Mouse (Mus musculus) Muller cell, postnatal 12 days (primary cell): Measurements from ENCODE around the gene Arsb.

Experiments
- DNase-seq: peaks from one replicate; pipeline ENCODE4 v3.0.0-alpha.2; 2015; ENCODE audit errors: inconsistent ontology term

The Arsb gene

DNA sequence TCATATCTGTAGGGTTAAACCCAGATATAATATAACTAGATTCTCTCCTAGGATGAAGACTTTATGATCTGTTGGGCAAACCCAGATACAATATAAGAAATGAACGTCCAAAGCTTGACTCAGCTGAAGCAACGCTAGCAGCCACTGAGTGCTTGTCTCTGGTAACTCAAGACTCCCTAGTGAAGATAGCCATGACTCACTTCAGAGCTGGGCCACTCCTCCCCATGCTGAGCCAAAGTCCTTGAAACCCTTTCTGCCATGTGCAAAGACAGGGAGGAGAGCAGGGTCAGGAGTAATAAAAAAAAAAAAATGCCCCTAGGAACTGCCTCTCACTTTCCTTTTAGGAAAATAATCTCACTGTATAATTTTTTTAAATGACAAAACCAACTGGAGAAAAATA, 68.7 kb downstream of the Arsb start:
- DNase-seq, result no peak

DNA sequence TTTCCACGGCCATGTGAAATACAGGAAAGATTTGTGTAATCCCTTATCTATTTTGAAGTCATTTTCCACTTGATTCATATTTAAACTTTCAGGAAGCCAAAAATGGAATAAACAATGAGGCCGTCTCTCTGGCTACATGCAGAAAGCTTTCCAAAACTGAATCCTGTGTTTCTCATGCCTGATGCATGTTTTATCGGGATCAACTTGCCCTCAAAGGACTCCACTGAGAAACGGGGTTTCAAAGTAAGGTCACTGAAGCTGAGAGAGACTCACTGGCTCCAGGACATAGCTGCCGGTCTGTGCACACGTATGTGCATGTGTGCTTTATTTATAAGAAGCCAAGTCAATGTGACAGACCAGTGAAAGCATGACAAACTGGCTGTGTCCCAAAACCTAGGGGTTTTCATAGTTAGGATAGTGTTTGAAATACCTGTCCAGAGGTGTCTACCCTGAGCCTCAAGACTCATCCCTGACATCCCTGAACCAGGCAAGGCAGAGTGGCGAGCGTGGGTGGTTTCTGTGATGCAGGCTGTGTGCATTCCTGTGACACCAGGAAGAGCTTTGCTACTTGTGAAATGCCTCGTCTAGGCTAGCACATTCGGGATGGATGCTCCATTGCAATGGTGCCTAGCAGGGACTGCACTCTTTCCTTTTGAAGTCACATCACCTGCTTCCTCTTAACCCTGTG, 75.5 kb downstream of the Arsb start:
- no peak for DNase-seq

DNA sequence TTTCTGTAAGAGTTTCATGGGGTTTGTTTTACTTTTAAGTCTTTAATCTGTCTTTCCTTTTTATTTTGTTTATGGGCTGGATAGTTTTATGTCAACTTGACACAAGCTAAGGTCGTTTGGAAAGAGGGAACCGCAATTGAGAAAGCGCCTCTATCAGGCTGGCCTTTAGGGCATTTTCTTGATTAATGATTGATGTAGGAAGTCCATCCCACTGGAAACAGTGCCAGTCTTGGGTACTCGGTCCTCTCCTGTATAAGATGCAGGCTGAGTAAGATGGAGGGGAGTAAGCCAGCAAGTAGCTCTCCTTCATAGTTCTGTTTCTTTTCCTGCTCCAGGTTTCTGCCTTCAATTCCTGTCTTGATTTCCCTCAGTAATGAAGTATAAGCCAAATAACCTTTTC, 76.2 kb downstream of the Arsb start:
- no peak for DNase-seq

DNA sequence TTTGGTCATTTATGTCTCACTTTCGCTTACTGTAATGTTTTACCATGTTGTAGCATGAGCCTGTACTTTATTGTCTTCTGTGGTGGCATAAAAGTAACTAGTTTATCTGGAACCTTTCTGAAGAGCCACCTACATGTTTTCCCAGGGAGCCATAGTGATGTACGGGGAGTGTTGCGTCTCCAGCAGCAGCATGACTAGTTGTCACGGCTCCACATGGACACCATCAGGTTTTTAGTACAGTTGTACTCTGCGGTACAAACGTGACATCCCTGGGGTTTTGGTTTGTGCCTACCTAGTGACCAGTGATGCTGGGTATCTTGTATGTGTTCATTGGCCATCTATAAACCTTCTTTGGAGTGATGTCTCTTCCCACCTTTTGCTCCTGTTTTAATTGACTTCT, 77.2 kb downstream of the Arsb start:
- DNase-seq, result no peak

DNA sequence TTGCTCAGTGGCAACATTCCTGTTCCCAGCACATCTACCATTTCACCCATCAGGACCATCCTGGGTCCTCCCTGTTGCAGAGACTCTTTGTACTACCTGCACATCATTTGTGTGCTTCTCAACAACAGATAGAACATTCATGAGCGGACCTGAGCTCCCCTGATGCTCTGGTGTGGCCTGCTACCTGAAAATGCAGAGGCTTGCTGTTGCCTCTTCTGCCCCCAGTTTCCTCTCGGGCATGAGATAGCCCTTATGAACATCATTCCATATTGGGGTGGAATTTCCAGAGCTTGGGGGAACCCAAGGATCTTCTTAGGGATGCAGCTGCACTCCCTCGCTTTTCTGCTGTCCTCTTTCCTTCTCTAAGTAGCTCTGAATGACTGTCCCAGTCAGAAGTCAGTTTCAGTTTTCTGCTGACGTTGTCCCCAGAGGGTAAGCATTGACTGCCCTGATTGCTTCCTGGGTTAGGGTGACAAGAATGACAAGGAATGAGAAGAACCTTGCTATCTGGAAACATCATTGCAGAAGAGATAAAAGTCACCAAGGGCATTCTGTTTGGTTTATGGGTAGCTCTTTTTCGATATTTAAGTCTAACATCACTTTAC, 78.4 kb downstream of the Arsb start:
- DNase-seq, result no peak

DNA sequence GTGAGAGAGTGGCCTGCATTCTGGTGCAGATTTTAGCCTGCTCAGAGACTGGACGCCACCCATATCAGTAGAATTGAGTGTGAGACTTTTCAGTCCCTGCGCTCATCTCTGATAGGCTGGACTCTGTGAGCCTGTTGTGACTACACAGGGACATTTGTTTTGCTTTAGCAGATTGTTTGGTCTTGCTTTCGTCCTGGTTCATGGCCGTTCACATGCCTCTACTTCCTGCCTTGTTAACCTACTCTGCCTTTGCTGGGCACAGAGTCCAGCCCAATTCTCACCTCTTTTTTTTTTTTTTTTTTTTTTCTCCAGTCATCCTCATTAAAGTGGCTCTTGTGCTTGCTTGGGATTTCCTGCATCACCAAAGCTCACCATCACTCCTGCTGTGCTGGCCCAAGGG, 79.2 kb downstream of the Arsb start:
- DNase-seq, result no peak

DNA sequence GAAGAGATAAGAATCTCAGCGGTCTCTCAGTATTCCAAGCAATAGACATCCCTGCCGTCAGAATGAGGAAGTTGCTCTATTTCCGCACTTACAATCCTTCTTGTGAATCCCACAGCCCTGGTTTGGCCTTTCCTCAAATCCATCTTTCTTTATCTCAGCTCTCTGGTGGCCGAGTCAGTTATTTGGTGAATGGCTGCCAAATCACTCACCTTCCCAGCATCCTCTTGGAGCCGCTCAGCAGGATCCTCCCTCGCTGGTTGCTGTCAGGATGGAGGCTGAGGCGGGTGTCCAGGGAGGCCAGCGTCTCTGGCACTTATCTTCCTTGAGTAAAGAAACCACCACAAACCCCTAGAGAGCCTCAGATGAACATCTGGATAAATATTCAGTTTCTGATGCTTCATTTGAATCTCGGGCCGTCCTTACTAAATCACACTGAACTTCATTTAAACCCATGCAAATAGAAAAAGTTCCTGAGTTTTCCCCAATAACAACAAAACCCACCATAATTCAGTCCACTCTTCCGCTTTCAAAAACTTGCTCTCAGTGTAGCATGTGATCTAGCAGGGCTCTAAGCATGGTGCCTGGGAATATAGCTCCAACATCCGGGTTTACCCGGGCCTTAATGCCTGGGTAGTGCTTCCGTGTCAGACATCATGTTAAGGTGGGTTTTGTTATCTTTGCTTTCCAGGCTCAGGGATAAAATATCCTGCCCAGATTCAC, 81.1 kb downstream of the Arsb start:
- DNase-seq, result no peak

DNA sequence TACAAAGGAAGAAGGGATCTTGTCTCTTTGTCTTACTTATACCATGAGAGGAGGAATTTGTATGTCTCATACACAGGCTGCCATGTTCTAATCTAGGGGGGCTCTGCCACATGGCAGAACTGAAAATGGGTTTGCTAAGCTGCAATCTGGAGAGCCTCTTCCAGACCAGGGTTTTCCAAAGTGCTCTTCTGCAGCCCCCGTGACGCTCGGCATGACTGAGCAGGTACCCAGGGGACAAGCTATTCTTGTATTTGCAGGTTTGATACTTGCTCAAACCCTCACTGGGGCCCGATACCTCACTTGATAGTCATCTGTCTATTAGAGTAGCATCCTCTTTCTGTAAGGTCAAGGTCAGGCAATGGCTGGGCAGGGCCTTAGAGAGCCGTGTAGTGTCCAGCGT, 82.3 kb downstream of the Arsb start:
- DNase-seq, result no peak

DNA sequence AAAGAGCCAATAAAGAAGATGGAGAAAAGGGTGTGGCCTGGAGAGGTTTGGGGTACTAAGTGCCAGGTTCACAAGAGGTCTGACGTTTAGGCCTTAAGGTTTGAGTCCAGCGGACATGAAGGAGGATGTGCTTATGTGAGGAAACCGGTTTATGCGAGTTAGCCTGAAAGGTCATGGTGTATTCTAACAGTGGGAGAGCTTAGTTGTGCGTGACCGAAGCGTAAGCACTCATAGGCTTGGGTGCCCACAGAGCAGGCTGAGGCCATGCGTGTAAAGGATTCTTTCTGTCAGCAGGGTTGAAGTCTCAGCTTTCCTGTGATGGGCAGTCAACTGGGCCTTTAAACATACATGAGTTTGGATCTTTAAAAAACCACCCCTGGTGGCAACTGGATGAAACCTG, 82.9 kb downstream of the Arsb start:
- no peak for DNase-seq

DNA sequence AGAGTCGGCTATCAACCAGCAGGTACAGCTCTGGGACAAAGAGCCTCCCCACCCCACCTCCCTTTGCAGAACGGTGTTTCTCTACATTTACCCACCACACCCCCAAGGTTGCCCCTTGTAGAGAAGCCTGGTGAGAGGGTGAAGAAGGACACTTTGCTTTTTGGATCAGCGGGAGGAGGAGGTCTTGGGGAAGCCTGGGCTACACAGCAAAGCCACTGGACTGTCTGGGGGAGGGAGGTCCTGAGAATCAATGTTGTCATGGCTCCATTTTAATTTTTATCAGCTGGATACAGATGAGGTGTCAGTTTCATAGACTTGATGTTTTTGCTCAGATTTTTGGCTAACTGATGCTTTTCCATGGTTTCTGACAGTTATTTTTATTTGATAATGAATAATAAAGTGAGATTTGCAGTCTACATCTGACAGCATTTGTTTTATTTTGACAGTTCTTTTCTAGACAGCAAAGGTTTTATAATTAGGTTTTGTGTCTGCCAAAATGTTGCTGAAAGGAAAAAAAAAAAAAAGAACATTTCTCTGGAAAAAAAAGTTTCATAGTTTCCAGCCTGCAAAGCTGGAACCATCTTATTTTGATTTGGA, 83.6 kb downstream of the Arsb start:
- DNase-seq, result no peak

DNA sequence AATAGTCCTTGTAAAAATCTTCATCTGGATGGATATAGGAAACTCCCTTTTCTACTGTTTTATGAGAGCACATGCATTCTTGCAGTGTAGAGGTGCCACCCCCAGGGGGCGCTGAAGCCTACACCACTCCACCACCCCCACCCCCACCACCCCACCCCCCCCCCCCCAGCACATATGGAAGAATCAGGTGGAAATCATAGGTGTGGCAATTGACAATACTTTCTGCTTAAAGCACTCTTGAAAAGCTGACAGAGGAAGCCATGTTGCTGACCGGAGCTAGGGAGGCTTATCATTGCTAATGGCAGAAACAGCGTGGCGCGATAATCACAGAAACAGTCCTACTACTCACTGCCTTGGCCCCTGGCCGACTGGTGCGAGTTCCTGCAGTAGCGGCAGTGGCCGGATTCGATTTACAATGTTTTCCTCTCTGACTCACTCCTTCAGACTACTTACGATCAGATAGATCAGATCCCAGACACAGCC, 84.3 kb downstream of the Arsb start:
- DNase-seq, result no peak

DNA sequence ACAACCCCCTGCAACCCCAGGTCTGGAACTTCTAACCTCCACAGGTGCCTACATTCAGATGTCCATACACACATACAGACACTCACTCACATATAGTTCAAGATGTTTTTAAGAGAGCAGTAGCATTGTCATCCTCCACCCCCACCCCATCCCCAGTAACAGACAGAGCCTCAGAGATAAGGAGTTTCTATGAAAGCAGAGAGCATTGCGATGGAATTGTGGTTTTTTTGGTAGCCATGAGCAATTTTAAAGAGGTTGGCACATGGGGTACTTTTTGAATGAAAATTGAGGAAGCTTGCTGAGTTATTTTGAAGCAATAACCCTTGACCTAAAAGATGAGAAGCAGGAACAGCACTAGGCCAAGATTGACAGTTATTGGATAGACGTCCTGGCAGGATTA, 89.8 kb downstream of the Arsb start:
- no peak for DNase-seq

DNA sequence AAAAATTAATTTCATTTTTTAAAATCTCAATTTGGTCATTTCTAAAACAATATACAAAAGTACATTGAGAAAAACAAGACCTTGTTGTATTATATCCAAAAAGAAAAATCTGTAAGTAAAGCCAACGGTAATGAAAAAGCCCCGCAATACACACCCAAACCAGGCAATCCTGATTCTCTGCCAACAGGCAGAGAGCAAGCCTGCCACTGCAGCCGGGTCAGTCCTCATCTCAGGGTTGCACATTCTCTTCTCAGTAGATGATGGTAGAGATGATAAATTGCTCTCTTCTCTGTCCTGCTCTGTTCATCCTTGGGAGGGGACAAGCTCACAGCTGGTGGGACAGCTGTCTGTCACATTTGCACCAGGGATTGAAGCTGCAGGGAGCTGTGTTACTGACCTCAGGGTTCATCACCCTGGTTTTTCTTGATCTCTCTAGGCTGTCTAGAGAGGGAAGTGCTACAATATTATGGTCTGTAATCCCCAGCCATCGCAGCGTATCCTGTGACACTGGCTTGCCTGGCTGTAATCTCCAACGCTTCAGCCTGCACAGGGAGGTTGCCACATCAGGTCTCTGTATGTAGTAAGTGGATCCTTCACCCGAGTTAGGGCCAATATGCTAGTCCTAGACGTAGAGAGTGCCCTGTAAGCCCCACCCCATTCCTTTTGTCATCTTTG, 92.8 kb downstream of the Arsb start:
- DNase-seq, result no peak

DNA sequence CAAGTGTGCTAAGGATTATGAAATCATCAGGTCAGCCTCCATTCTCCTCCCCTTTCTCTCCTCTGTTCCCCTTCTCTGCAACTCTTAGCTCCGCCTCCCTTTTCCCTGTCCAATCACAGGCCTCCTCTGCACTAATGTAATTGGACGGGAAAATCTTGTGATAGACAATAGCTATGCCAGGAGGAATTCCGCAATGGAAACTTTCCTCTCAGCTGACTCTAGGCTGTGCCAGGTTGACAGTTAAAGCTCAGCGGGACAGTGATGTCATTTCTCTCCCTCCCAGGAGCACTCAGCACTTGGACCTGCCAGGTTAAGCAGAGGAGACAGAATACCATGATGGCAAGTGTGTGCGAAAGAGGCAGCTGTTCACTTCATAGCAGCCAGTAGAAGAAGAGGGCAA, 95.2 kb downstream of the Arsb start:
- peak; percentile 13 for DNase-seq

DNA sequence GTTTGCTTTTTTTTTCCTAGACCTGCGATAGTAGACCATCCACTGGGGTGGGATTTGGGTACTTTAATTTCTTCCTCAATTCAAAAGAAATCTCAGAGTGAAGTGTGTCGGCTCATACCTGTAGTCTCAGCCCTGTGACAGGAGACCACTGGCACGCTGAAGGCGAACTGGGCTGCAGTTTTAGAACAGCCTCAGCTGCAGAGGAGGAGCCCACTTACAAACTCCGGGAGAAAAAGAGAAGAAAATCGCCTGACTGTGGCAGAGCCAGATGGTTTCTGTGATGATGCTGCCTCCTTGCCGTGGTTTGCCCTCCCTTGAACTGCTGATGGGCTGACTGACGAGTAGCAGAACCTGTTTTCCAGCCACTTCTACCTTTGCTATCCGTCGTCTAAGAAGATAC, 100.3 kb downstream of the Arsb start:
- DNase-seq, result no peak

DNA sequence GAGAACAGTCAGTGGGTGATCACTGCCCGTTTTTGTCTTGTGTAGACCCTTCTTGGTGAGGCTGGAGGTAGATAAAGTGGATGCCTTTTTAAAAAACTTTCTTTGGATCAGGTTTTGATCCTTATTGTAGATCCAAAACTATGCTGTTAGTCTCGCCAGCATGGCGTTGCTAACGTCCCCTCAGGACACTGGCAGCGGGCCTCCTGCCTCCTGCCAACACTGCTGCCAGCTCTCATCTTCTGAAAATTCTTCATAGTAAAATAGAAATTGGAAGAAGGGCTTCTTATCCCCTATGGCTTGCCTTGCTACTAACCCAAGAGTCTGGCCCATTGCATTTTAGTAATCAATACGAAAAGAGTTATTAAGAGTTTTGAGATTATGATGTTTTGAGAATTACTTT, 101.2 kb downstream of the Arsb start:
- DNase-seq, result peak; percentile 26

DNA sequence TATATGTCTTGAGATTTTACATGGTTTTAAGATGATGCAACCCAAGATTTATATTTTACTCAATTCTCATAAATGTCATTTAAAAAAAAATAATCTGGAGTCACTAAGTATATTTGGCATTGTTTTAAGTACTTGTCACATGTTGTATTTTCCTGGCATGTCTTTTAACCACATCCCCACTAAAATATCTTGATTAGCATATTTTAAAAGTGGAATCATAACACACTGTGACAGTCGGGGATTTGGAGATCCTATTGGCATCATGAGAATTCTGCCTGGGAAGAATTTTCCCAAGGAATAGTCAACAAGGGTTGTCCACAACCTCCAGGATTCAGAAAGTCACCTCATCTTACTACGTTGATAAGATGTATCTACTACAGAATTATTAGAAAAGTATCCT, 106.5 kb downstream of the Arsb start:
- DNase-seq, result peak; percentile 29

DNA sequence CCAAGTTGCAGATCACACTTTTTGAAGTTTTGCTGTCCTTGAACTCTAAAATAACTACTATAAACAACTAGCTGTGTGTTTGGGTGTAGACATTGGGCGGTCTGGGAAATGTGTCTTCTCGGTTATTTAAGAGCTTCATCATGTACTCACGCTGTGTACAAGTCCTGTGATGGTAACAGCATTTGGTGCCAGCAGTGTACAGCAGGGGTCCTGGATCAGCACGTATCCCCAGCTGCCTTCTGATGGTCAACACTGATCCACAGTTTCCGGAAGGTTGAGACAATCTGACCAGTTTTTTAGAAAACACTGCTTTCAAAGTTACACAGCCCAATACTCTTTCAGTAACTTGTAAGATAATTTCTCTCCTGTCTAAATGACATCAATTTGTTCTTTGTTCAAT, 108.0 kb downstream of the Arsb start:
- no peak for DNase-seq

DNA sequence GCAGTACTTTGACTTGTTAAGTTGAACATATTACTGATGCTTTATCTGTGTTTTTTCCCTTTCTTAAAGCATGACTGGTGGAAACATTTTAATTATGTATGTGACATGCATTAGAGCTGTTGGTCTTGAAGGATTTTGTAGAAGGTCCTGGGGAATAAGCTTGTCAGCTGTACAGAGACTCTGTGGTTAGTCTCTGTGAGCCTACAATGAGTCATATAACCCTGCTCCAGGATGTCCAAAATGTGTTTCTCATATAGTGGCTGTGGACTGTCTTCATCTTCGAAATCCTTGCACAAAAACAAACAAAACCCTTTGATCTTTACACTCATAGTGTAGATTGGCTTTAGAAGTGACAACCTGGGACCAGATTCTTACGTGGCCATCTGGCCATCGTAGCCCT, 110.7 kb downstream of the Arsb start:
- no peak for DNase-seq

DNA sequence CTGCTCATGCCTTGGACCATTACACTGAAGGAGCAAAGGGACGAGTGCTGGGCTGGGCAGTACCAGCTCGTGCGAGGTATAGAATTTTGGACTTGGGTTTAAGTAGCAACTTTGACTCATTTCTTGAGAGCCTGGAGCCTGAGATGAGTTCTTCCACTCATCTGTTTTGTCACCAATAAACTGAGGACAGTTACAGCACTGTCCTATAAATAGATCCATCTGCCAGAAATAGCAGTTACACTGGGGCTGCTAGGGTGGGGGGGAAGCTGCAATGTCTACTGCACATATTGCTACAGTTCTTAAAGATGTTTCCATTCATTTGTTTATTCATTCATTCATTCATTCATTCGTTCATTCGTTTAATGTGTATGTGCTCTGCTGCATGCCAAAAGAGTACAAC, 115.6 kb downstream of the Arsb start:
- DNase-seq, result no peak

DNA sequence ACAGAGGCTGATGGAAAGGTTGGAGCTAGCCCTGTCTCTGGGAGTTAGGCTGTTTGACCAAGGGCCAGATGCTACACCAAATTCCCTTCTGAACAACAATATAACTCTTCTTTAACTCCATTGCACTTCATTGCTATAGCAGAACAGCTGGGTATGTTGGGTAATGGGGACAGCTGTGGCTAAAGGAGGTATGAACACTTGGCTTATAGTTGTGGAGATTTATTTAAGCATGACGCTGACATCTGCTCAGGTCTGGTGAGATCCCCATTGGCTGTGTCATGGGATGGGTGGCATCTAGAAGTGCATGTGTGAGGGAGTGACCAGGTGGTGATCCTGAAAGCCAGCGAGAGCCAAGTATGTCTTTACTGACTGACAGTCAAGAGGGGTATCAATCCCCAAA, 116.8 kb downstream of the Arsb start:
- DNase-seq, result no peak

DNA sequence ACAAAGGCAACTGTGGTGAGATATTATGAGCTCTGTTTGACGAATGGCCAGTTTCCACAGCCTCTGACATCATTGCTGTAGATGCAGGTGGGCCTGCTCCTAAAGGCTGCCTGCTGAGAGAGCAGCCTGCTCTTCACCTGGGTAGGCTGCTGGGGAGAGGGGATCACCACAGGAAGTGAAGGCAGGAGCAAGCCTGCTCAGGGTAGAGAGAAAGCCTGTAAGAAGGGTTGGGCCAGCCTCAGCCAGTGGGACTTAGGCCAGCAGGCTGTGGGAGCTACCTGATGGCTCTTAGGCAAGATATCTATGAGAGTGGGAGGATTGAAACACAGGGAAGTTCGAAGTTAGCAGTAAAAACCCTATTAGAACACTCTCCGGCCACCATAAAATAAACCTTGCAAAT, 117.5 kb downstream of the Arsb start:
- DNase-seq, result no peak
